Mouse (Mus musculus) common myeloid progenitor, adult 5-6 weeks (primary cell): ENCODE data around the gene Gm20721. TPM values are rescaled to one million over a fixed set of nuclear protein-coding genes. Genes with fewer than 3 reads are reported as not detected.
"Not testable (repeated sequence)": the region's sequence is repeated elsewhere in the genome, so short reads cannot be mapped to it uniquely, and the experiment has no call there.

Experiments used
- ATAC-seq: replicated peaks from 2 replicates; pipeline ENCODE4 v1.8.0; 2016; ENCODE audit warnings: low read depth, mild to moderate bottlenecking, moderate TSS enrichment, inconsistent platforms; ENCODE audit not compliant: poor library complexity, severe bottlenecking
- total RNA-seq: library from RNA; stranded (forward); fragments of 200-1000, 187-1606 nt; gene quantifications from 2 replicates; pipeline ENCODE4 v1.2.3, GENCODE M21; 2017

The Gm20721 gene
- total RNA-seq, 1 experiment from 2014 or later = 17.9 TPM

GRCm38 (mm10) chr2:174331282-174332030, 15.1 kb downstream of the Gm20721 start:
- ATAC-seq = no peak

GRCm38 (mm10) chr2:174330616-174331191, 15.8 kb downstream of the Gm20721 start:
- ATAC-seq = peak; percentile 10; the same call in 1 of the 2 replicates

GRCm38 (mm10) chr2:174329663-174330615, 16.6 kb downstream of the Gm20721 start:
- ATAC-seq = peak; percentile 26

- ATAC-seq = peak; percentile 2; the same call in 1 of the 2 replicates
Observed at GRCm38 (mm10) chr2:174328926-174329662, 17.4 kb downstream of the Gm20721 start.

- no peak for ATAC-seq
Observed at GRCm38 (mm10) chr2:174328358-174328905, 18.1 kb downstream of the Gm20721 start.

- peak; percentile 63 for ATAC-seq
Observed at GRCm38 (mm10) chr2:174327295-174327981, 19.1 kb downstream of the Gm20721 start.

GRCm38 (mm10) chr2:174326481-174326880, 20.0 kb downstream of the Gm20721 start:
- no peak for ATAC-seq

- ATAC-seq = no peak
Observed at GRCm38 (mm10) chr2:174325989-174326388, 20.5 kb downstream of the Gm20721 start.

GRCm38 (mm10) chr2:174316661-174317060, 29.9 kb downstream of the Gm20721 start:
- no peak for ATAC-seq

- not testable (repeated sequence) for ATAC-seq
Observed at GRCm38 (mm10) chr2:174315445-174315844, 31.1 kb downstream of the Gm20721 start.

GRCm38 (mm10) chr2:174312661-174313060, 33.9 kb downstream of the Gm20721 start:
- ATAC-seq = no peak

- peak; percentile 88 for ATAC-seq
Observed at GRCm38 (mm10) chr2:174312118-174312647, 34.3 kb downstream of the Gm20721 start.

- no peak for ATAC-seq
Observed at GRCm38 (mm10) chr2:174311613-174312012, 34.9 kb downstream of the Gm20721 start.

- ATAC-seq = peak; percentile 76
Observed at GRCm38 (mm10) chr2:174310913-174311514, 35.5 kb downstream of the Gm20721 start.

GRCm38 (mm10) chr2:174307903-174308302, 38.6 kb downstream of the Gm20721 start:
- no peak for ATAC-seq

- ATAC-seq = no peak
Observed at GRCm38 (mm10) chr2:174305646-174306045, 40.9 kb downstream of the Gm20721 start.

- ATAC-seq = no peak
Observed at GRCm38 (mm10) chr2:174302526-174302925, 44.0 kb downstream of the Gm20721 start.

- no peak for ATAC-seq
Observed at GRCm38 (mm10) chr2:174300666-174301065, 45.8 kb downstream of the Gm20721 start.
